Mouse (Mus musculus) induced T-regulatory cell, adult 2 months (primary cell): Measurements from ENCODE around the gene R3hdml.
"Not testable (repeated sequence)": the region's sequence is repeated elsewhere in the genome, so short reads cannot be mapped to it uniquely, and the experiment has no call there.

ENCODE experiments used
- DNase-seq: peaks from one replicate; pipeline ENCODE4 v3.0.0-alpha.2; 2012; ENCODE audit warnings: low read depth

Gene R3hdml

GRCm38 (mm10) chr2:163492018-163492417 lies at the start of gene R3hdml:
Gene R3hdml, plus strand, starts transcription at chr2:163492318.
- no peak for DNase-seq

GRCm38 (mm10) chr2:163443543-163443942 lies 48.6 kb upstream of the R3hdml start:
- DNase-seq: no peak

GRCm38 (mm10) chr2:163444017-163444416 lies 48.1 kb upstream of the R3hdml start:
- no peak for DNase-seq

- DNase-seq: no peak
Observed at GRCm38 (mm10) chr2:163447375-163447774, 44.7 kb upstream of the R3hdml start.

- no peak for DNase-seq
Observed at GRCm38 (mm10) chr2:163449276-163449675, 42.8 kb upstream of the R3hdml start.

GRCm38 (mm10) chr2:163450668-163451295 lies 41.3 kb upstream of the R3hdml start:
- no peak for DNase-seq

- no peak for DNase-seq
Observed at GRCm38 (mm10) chr2:163452738-163453137, 39.4 kb upstream of the R3hdml start.

GRCm38 (mm10) chr2:163453378-163453777 lies 38.7 kb upstream of the R3hdml start:
- DNase-seq: no peak

GRCm38 (mm10) chr2:163458539-163459265 lies 33.4 kb upstream of the R3hdml start:
- no peak for DNase-seq

GRCm38 (mm10) chr2:163459380-163459779 lies 32.7 kb upstream of the R3hdml start:
- no peak for DNase-seq

- DNase-seq: no peak
Observed at GRCm38 (mm10) chr2:163460622-163461021, 31.5 kb upstream of the R3hdml start.

GRCm38 (mm10) chr2:163461307-163461706 lies 30.8 kb upstream of the R3hdml start:
- DNase-seq: not testable (repeated sequence)

- DNase-seq: no peak
Observed at GRCm38 (mm10) chr2:163462386-163462785, 29.7 kb upstream of the R3hdml start.

- no peak for DNase-seq
Observed at GRCm38 (mm10) chr2:163462801-163463200, 29.3 kb upstream of the R3hdml start.

- DNase-seq: no peak
Observed at GRCm38 (mm10) chr2:163463251-163463769, 28.8 kb upstream of the R3hdml start.

- no peak for DNase-seq
Observed at GRCm38 (mm10) chr2:163463998-163464397, 28.1 kb upstream of the R3hdml start.

GRCm38 (mm10) chr2:163464562-163464961 lies 27.6 kb upstream of the R3hdml start:
- DNase-seq: no peak

GRCm38 (mm10) chr2:163466771-163467170 lies 25.3 kb upstream of the R3hdml start:
- DNase-seq: no peak

- no peak for DNase-seq
Observed at GRCm38 (mm10) chr2:163467585-163467984, 24.5 kb upstream of the R3hdml start.

- DNase-seq: no peak
Observed at GRCm38 (mm10) chr2:163468866-163469265, 23.3 kb upstream of the R3hdml start.

GRCm38 (mm10) chr2:163469711-163470110 lies 22.4 kb upstream of the R3hdml start:
- no peak for DNase-seq

GRCm38 (mm10) chr2:163471136-163471535 lies 21.0 kb upstream of the R3hdml start:
- no peak for DNase-seq

- no peak for DNase-seq
Observed at GRCm38 (mm10) chr2:163471710-163472465, 20.2 kb upstream of the R3hdml start.
